Mouse (Mus musculus): ENCODE measurements around the gene Il20ra.

Il20ra gene

DNA sequence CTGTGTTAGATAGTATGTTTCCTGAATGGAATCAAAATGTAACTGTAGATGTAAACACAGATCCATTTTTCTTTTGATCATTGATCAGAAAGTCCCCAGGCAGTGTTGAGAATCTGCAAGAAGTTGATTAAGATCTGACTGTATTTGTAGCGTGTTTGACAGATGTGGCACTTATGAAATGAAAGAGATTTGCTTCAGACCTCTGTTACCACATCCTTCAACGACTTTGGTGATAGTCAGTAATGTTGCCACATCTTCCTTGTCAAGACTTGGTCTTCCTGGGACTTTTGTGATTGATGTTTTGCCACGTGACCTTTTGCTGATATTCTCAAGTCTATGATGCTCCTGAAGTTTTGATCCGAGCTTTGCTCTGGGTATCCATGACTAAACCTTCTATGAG is 35.3 kb downstream of the Il20ra start:
- in situ Hi-C loops (cut with MboI, MseI), result loop anchor here (5.0 to 25.0 kb wide), 2 partner anchors 95 to 1835 kb away; no protein-coding TSS in a partner anchor

DNA sequence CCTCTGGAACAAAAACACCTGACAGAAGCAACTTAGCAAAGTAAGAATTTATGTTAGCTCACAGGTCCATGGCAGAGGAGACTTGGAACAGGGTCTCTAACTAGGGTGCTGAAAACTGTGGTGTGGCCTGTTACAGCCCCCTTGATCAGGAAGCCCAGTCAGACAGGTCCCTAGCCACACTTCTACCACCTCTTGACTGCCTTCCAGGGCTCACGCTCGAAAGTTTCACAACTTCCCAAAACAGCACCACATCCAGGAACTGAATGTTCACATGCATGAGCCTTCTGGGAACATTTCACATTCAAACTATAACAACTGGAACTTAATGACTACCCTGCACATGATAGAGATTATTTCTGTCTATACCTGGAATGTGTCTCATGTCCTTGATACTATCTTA is 53.1 kb downstream of the Il20ra start:
- in situ Hi-C loops (cut with MboI, MseI), result no loop called here

DNA sequence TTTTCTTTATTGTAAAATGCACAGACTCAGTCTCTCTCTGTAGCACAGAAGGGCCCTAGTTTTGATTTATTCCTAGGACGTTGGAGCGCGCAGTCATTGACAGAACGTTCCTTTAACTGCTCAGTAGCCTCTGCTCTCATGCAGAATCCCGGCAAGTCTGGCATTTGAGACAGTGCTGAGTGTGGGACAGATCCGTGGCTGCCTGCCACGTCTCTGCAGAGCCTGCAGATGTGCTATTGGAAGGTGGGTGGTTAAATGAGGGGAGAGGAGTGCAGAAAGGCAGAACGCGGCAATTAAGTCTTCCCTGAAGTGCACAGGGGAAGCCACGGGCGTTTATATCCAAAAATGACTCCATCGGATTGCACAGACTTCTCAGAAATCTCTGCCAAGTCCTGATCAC is 66.7 kb downstream of the Il20ra start:
- in situ Hi-C loops (cut with MboI, MseI), result no loop called here

GRCm38 (mm10) chr10:19781365-19781764 is 69.0 kb downstream of the Il20ra start:
- in situ Hi-C loops (cut with MboI, MseI), result no loop called here

DNA sequence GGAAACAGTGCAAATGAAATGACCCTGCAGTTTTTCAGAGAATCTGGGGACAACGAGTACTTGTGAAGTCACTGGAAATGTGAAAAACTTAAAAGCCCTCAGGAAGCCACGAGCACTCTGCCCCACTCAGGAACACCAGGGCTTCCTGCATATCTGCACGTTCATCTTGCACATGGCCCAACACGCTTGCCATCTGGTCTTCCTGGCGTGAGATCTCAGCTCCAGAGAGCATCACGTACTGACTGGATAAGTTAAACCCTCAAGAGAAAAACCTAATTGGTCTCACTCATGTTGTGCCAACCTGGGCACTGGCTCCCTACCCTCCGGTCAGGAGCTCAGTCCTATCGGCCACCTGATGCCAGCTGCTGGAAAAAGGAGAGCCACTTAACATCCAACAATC is 82.6 kb downstream of the Il20ra start:
- in situ Hi-C loops (cut with MboI, MseI), result no loop called here

DNA sequence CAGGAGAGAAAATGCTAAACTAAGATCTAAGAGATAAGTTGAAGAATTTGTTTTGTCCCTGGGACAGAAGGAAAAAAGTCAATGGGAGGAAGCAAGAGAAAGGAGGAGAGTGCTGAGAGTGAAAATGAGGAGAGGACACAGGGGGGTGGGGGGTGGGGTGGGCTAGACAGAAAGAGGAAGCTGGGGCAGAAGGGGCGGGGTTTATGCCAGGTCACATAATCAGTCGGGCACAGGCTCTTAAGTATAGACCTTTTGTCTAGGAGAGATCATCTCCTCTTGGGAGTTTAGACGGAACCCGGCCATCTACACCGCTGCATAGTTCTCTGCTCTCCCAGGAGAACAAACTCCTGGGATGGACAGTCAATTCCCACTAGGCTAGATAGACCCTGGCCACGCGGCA is 90.6 kb downstream of the Il20ra start:
- in situ Hi-C loops (cut with MboI, MseI), result no loop called here

GRCm38 (mm10) chr10:19804763-19805162 is 92.4 kb downstream of the Il20ra start:
- in situ Hi-C loops (cut with MboI, MseI), result no loop called here

All from regulatory T cell (primary cell).